Mouse (Mus musculus): Measurements from ENCODE around the gene Tmem174. TPM values are rescaled to one million over a fixed set of nuclear protein-coding genes. Genes with fewer than 3 reads are reported as not detected.

Tmem174 gene
- polyA plus RNA-seq (2012; rRNA removed), result 0.26 and 1.2 TPM in 2 replicates

GRCm38 (mm10) chr13:98637145-98637544 lies at the start of gene Tmem174:
Gene Tmem174 (minus strand): TSS chr13:98637410.
- DNase-seq (ENCODE audit: low read depth, low spot score), result no peak
- 85% methylated on average over 12 of the region's 12 CpGs for WGBS

GRCm38 (mm10) chr13:98684144-98684900 lies 47.1 kb upstream of the Tmem174 start:
- DNase-seq (ENCODE audit: low read depth, low spot score), result no peak
- 23% methylated on average over 9 of the region's 9 CpGs for WGBS

- DNase-seq (ENCODE audit: low read depth, low spot score), result no peak
- WGBS, result 77% methylated on average over 2 of the region's 2 CpGs
Observed at GRCm38 (mm10) chr13:98683412-98683811, 46.2 kb upstream of the Tmem174 start.

GRCm38 (mm10) chr13:98680470-98681060 lies 43.4 kb upstream of the Tmem174 start:
- no peak for DNase-seq (ENCODE audit: low read depth, low spot score)
- 44% methylated on average over 5 of the region's 5 CpGs for WGBS

- no peak for DNase-seq (ENCODE audit: low read depth, low spot score)
- 36% methylated on average over 4 of the region's 4 CpGs for WGBS
Observed at GRCm38 (mm10) chr13:98679631-98680041, 42.4 kb upstream of the Tmem174 start.

- DNase-seq (ENCODE audit: low read depth, low spot score), result no peak
- WGBS, result 96% methylated on average over 1 of the region's 1 CpGs
Observed at GRCm38 (mm10) chr13:98679230-98679629, 42.0 kb upstream of the Tmem174 start.

- 69% methylated on average over 4 of the region's 4 CpGs for WGBS
- DNase-seq (ENCODE audit: low read depth, low spot score), result no peak
Observed at GRCm38 (mm10) chr13:98673922-98674321, 36.7 kb upstream of the Tmem174 start.

GRCm38 (mm10) chr13:98669296-98669695 lies 32.1 kb upstream of the Tmem174 start:
- DNase-seq (ENCODE audit: low read depth, low spot score), result no peak
- WGBS, result 95% methylated on average over 3 of the region's 3 CpGs

GRCm38 (mm10) chr13:98667316-98667715 lies 30.1 kb upstream of the Tmem174 start:
- DNase-seq (ENCODE audit: low read depth, low spot score), result no peak
- WGBS, result 34% methylated on average over 3 of the region's 3 CpGs

- WGBS, result 86% methylated on average over 10 of the region's 10 CpGs
- DNase-seq (ENCODE audit: low read depth, low spot score), result no peak
Observed at GRCm38 (mm10) chr13:98665240-98665639, 28.0 kb upstream of the Tmem174 start.

GRCm38 (mm10) chr13:98662173-98662675 lies 25.0 kb upstream of the Tmem174 start:
- WGBS, result 78% methylated on average over 4 of the region's 4 CpGs
- DNase-seq (ENCODE audit: low read depth, low spot score), result no peak

- no peak for DNase-seq (ENCODE audit: low read depth, low spot score)
- 78% methylated on average over 16 of the region's 16 CpGs for WGBS
Observed at GRCm38 (mm10) chr13:98656034-98656471, 18.8 kb upstream of the Tmem174 start.

- WGBS, result 82% methylated on average over 4 of the region's 4 CpGs
- DNase-seq (ENCODE audit: low read depth, low spot score), result no peak
Observed at GRCm38 (mm10) chr13:98655346-98655745, 18.1 kb upstream of the Tmem174 start.

GRCm38 (mm10) chr13:98654129-98654939 lies 17.1 kb upstream of the Tmem174 start:
- DNase-seq (ENCODE audit: low read depth, low spot score), result no peak
- 81% methylated on average over 10 of the region's 10 CpGs for WGBS

GRCm38 (mm10) chr13:98652194-98652593 lies 15.0 kb upstream of the Tmem174 start:
- WGBS, result 63% methylated on average over 2 of the region's 2 CpGs
- no peak for DNase-seq (ENCODE audit: low read depth, low spot score)

GRCm38 (mm10) chr13:98651228-98651977 lies 14.2 kb upstream of the Tmem174 start:
- 27% methylated on average over 17 of the region's 17 CpGs for WGBS
- no peak for DNase-seq (ENCODE audit: low read depth, low spot score)

- DNase-seq (ENCODE audit: low read depth, low spot score), result no peak
- 84% methylated on average over 22 of the region's 22 CpGs for WGBS
Observed at GRCm38 (mm10) chr13:98647775-98648568, 10.8 kb upstream of the Tmem174 start.

GRCm38 (mm10) chr13:98638507-98639166 lies 1.4 kb upstream of the Tmem174 start:
- peak; percentile 86 for DNase-seq (ENCODE audit: low read depth, low spot score)
- WGBS, result 27% methylated on average over 5 of the region's 5 CpGs

Measured in large intestine, adult 2 months (tissue).